23 mouse cellular contexts compared by ENCODE assay signal in genomic region chr5:141651690-141652377, GRCm38 (mm10).
A peak's percentile ranks its signal among the peaks of the same experiment; 100 is the strongest.
DNase-seq lines count a peak whose midpoint lies in the region; ATAC-seq and TF ChIP-seq lines count a peak whose summit lies in the region.
"Had no signal": no experiment of that assay in that cellular context is flagged by ENCODE, and none has a peak within 500 bp of the region (broad histone marks: within the 10 kb centered on the region; RNA-seq: fewer than 3 reads in every experiment).

No protein-coding gene starts in this region.

- H3K27ac ChIP-seq in liver, adult 2 months (replicated peaks; ENCODE audit: insufficient read depth, low read depth, low read length) = no peak overlapping the region
- H3K27ac ChIP-seq in liver, embryonic 12.5 days = no peak overlapping the region
- no peak overlapping the region for H3K27ac ChIP-seq in intestine, embryonic 16.5 days (ENCODE audit: low read length)
- H3K27ac ChIP-seq: embryonic facial prominence, embryonic 13.5 days; embryonic facial prominence, embryonic 15.5 days; forebrain, embryonic 10.5 days; forebrain, embryonic 12.5 days had no signal

- 79% methylated on average over 4 of the region's 4 CpGs for WGBS in liver, adult 2 months
- WGBS in liver, embryonic 12.5 days (ENCODE audit: insufficient replicate concordance) = 67% methylated on average over 4 of the region's 4 CpGs
- WGBS in intestine, embryonic 16.5 days = 67% methylated on average over 4 of the region's 4 CpGs
- WGBS in large intestine, adult 2 months = 51% methylated on average over 4 of the region's 4 CpGs

- no peaks in the 10 kb centered on the region for H3K36me3 ChIP-seq in liver, adult 2 months (ENCODE audit: control insufficient read depth, insufficient read depth, low read length)
- H3K36me3 ChIP-seq in liver, embryonic 12.5 days = no peaks in the 10 kb centered on the region
- no peaks in the 10 kb centered on the region for H3K36me3 ChIP-seq in intestine, embryonic 16.5 days (ENCODE audit: control insufficient read depth, insufficient read depth, low read length)
- H3K36me3 ChIP-seq: embryonic facial prominence, embryonic 13.5 days; embryonic facial prominence, embryonic 15.5 days; forebrain, embryonic 10.5 days; forebrain, embryonic 12.5 days had no signal

- DNase-seq in liver, adult 2 months (ENCODE audit: extremely low read depth, low read depth, low spot score) = peak; percentile 3
- peak; percentile 25 for DNase-seq in large intestine, adult 2 months (ENCODE audit: low read depth, low spot score)
- DNase-seq in kidney, postnatal 25 days = no peak
- no peak for DNase-seq in gastrocnemius, postnatal 25 days
- DNase-seq: adrenal gland, adult 2 months; adrenal gland, postnatal 10 days; adrenal gland, postnatal 25 days; cerebellum, adult 11 months; cerebellum, adult 18-20 months; cerebellum, adult 8-10 months; cerebellum, adult 9-11 months; cerebellum, postnatal 14 days; cerebellum, postnatal 36 days; embryo, embryonic 11 days had no signal

- H3K4me3 ChIP-seq in liver, adult 2 months (ENCODE audit: insufficient read depth, low read depth, low read length) = no peak overlapping the region
- no peak overlapping the region for H3K4me3 ChIP-seq in liver, embryonic 12.5 days
- H3K4me3 ChIP-seq in intestine, embryonic 16.5 days (ENCODE audit: low read length) = no peak overlapping the region
- H3K4me3 ChIP-seq: embryonic facial prominence, embryonic 13.5 days; embryonic facial prominence, embryonic 15.5 days; erythroblast, embryonic 14.5 days; forebrain, embryonic 10.5 days; forebrain, embryonic 12.5 days had no signal

- no peak for TF ChIP-seq CTCF in liver, adult 2 months (IDR thresholded peaks at IDR 0.05; ENCODE audit: low read depth, low read length)

- H3K79me2 ChIP-seq in liver, adult 2 months (ENCODE audit: control insufficient read depth, insufficient read depth, low read length) = no peaks in the 10 kb centered on the region

- no peaks in the 10 kb centered on the region for H3K9me3 ChIP-seq in liver, embryonic 12.5 days (replicated peaks)
- no peaks in the 10 kb centered on the region for H3K9me3 ChIP-seq in intestine, embryonic 16.5 days (ENCODE audit: control insufficient read depth, low read length)
- H3K9me3 ChIP-seq: embryonic facial prominence, embryonic 13.5 days; embryonic facial prominence, embryonic 15.5 days; forebrain, embryonic 10.5 days; forebrain, embryonic 12.5 days had no signal

- no peaks in the 10 kb centered on the region for H3K27me3 ChIP-seq in liver, adult 2 months (ENCODE audit: control insufficient read depth, insufficient read depth, low read length)
- H3K27me3 ChIP-seq in liver, embryonic 12.5 days (replicated peaks) = no peaks in the 10 kb centered on the region
- no peaks in the 10 kb centered on the region for H3K27me3 ChIP-seq in intestine, embryonic 16.5 days (replicated peaks; ENCODE audit: control insufficient read depth, insufficient read depth, low read length)
- H3K27me3 ChIP-seq: embryonic facial prominence, embryonic 13.5 days; embryonic facial prominence, embryonic 15.5 days; forebrain, embryonic 12.5 days had no signal

- TF ChIP-seq POLR2A in liver, adult 2 months (IDR thresholded peaks at IDR 0.05; ENCODE audit: extremely low read depth, insufficient read depth, low read length) = no peak

- ATAC-seq in liver, embryonic 12.5 days = no peak
- ATAC-seq in intestine, embryonic 16.5 days = peak; percentile 95
- ATAC-seq in megakaryocyte-erythroid progenitor cell, adult 5-6 weeks (replicated peaks; ENCODE audit: low FRiP score, low TSS enrichment, poor library complexity, severe bottlenecking) = no peak
- ATAC-seq: forebrain, embryonic 14.5 days had no signal

- no peaks in the 10 kb centered on the region for H3K4me1 ChIP-seq in liver, adult 2 months (ENCODE audit: control insufficient read depth, insufficient read depth, low read length)
- H3K4me1 ChIP-seq in liver, embryonic 12.5 days = no peaks in the 10 kb centered on the region
- no peaks in the 10 kb centered on the region for H3K4me1 ChIP-seq in intestine, embryonic 16.5 days (ENCODE audit: control insufficient read depth, insufficient read depth, low read length)
- H3K4me1 ChIP-seq: embryonic facial prominence, embryonic 15.5 days; forebrain, embryonic 10.5 days; forebrain, embryonic 12.5 days had no signal

- H3K4me2 ChIP-seq in liver, embryonic 12.5 days = no peak overlapping the region
- H3K4me2 ChIP-seq in intestine, embryonic 16.5 days (ENCODE audit: low read depth, low read length) = no peak overlapping the region
- H3K4me2 ChIP-seq: embryonic facial prominence, embryonic 13.5 days; embryonic facial prominence, embryonic 15.5 days; forebrain, embryonic 12.5 days had no signal

- H3K9ac ChIP-seq in liver, adult 2 months (ENCODE audit: low read depth, low read length) = no peak overlapping the region
- no peak overlapping the region for H3K9ac ChIP-seq in liver, embryonic 12.5 days
- no peak overlapping the region for H3K9ac ChIP-seq in intestine, embryonic 16.5 days (ENCODE audit: low read depth, low read length)
- H3K9ac ChIP-seq: embryonic facial prominence, embryonic 13.5 days; embryonic facial prominence, embryonic 15.5 days; forebrain, embryonic 12.5 days had no signal

Comparison
In these comparisons a context has a peak if more than half of its experiments do, and no peak if none do; other contexts are left out.
1. DNase-seq: peak in liver, adult 2 months (single experiment) and large intestine, adult 2 months (single experiment); none in kidney, postnatal 25 days (0 of 2) and gastrocnemius, postnatal 25 days (single experiment).